Mouse (Mus musculus) left cerebral cortex, adult 2 months (tissue): ENCODE data around the gene Nmral1. TPM values are rescaled to one million over a fixed set of nuclear protein-coding genes. Genes with fewer than 3 reads are reported as not detected.
"Not testable (repeated sequence)": the region's sequence is repeated elsewhere in the genome, so short reads cannot be mapped to it uniquely, and the experiment has no call there.

Source experiments
- DNase-seq, 2 experiments: peaks; one replicate each; pipeline ENCODE4 v3.0.0; 2021 to 2022; ENCODE audit warnings: low spot score in 2 of 2, mixed read lengths in 1 of 2; ENCODE audit errors: extremely low spot score in 1 of 2
- H3K27ac ChIP-seq: fragments of 200-600 bp; 2 replicates; pipeline ENCODE4 v1.8.1; 2022
- H3K4me3 ChIP-seq: fragments of 200-600 bp; 2 replicates; pipeline ENCODE4 v1.8.1; 2022
- CTCF ChIP-seq: fragments of 200-600 bp; IDR thresholded peaks from 2 replicates; pipeline ENCODE4 v1.8.1; 2022; ENCODE audit warnings: antibody characterized with exemption, mild to moderate bottlenecking, moderate library complexity
- intact Hi-C: fragments of 180-260 bp; cut with DNase I; formaldehyde crosslinking; loops from one replicate; pipeline ENCODE4 v1.15.1; 2025
- long read RNA-seq, 2 experiments: library from polyadenylated mRNA; stranded (forward); transcript quantifications; one replicate each; pipeline ENCODE4 v2.0.0; 2021; ENCODE audit warnings: borderline mapping rate in 2 of 2
- total RNA-seq, 2 experiments: library from RNA; stranded (reverse); gene quantifications; 2 replicates each; pipeline ENCODE4 v1.2.3; 2021

The Nmral1 gene
- 10 to 100 TPM in 1 of 2 experiments, 1 to 10 TPM in 1; 9.7 to 10.8 TPM for total RNA-seq
- long read RNA-seq, experiment 1, partial matches to known transcripts: 2 of 5 reads
- long read RNA-seq, experiment 1, other reads (novel, unspliced or antisense): 0 of 5 reads
- long read RNA-seq, experiment 2, partial matches to known transcripts: 0 of 3 reads
- long read RNA-seq, experiment 2, other reads (novel, unspliced or antisense): 1 of 3 reads

GRCm38 (mm10) chr16:4718753-4719518 lies at the start of gene Nmral1:
Nmral1 (minus strand) TSS chr16:4719356.
- H3K27ac ChIP-seq: peak within 1 kb of the TSS; percentile 82
- peak; percentile 49 to 57 for DNase-seq
- peak within 1 kb of the TSS; percentile 67 for H3K4me3 ChIP-seq
- no peak for TF ChIP-seq CTCF
- intact Hi-C loops: loop anchor here (5.0 kb wide), 1 partner anchor 73 kb away; the partner anchor contains the start of gene Cdip1

DNA sequence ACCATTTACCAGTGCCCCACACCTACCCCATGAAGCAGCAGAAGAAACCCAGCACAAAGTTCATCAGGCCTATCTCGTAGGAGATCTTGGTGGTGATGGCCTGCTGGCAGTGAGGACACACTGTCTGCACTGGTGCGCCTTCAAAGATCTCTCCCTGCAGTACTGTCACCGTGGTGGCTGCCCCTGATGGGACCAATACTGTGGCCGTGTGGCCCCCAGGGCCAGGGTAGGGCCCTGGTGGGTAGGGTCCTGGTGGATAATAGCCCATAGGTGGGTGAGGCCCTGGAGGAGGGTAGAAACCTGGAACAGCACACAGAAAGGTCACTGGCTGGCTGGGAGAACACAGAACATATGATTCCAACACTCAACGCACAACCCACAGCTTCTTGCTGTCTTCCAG lies 49.6 kb upstream of the Nmral1 start:
- intact Hi-C loops: loop anchor here (10.0 kb wide), 1 partner anchor 96 kb away; no protein-coding TSS in a partner anchor
- no peak overlapping the region for H3K27ac ChIP-seq
- no peak for TF ChIP-seq CTCF

GRCm38 (mm10) chr16:4767012-4767790 lies 48.0 kb upstream of the Nmral1 start:
- intact Hi-C loops: loop anchor here (10.0 kb wide), 1 partner anchor 98 kb away; no protein-coding TSS in a partner anchor
- H3K27ac ChIP-seq: no peak overlapping the region
- no peak for DNase-seq
- no peak for TF ChIP-seq CTCF
- no peak overlapping the region for H3K4me3 ChIP-seq

More for the DNA sequence above, 49.6 kb upstream of the Nmral1 start:
- no peak for DNase-seq
- no peak overlapping the region for H3K4me3 ChIP-seq

DNA sequence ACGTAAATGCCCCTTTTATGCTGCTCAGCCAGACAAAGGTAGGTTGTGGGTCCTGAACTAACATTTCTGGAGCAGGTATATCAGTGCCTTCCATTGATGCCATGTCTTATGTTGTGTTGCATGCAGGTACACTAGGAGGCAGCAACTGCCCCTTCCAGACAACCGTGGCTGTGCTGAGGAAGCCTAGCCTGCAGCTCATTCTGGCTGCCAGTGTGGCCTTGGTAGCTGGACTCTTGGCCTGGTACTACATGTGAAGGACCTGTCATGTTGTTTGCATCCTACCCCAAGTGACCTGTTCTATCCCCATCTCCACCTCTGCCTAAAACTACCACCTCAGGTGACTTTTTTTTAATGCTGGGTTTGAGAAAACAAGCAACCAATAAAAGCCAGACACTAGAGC lies 46.7 kb upstream of the Nmral1 start:
- no peak for DNase-seq
- Histone ChIP-seq H3K27ac (no peak overlapping the region), H3K4me3 (no peak overlapping the region)
- no peak for TF ChIP-seq CTCF
- intact Hi-C loops: loop anchor here (10.0 kb wide), 1 partner anchor 99 kb away; no protein-coding TSS in a partner anchor

DNA sequence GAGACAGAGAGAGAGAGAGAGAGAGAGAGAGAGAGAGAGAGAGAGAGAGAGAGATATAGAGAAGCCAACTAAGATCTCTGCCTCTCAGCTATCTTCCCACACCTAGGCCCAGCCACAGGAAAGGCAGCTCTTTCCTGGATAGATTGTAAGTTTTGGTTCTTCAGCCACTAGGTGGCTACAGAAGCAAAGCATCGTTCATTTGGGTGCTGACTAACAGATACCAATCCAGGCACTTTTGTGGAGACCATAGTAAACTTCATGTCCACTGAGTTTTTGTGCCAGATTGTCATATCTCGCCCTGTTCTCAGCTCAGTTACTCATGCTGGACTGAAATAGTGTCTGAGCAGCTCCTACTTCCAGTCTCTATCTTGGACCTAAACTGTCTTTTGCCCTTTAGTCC lies 44.1 kb upstream of the Nmral1 start:
- intact Hi-C loops: loop anchor here (10.0 kb wide), 1 partner anchor 102 kb away; no protein-coding TSS in a partner anchor
- TF ChIP-seq CTCF: peak; percentile 72

GRCm38 (mm10) chr16:4762437-4762836 lies 43.3 kb upstream of the Nmral1 start:
- no peak for TF ChIP-seq CTCF
- DNase-seq: no peak
- intact Hi-C loops: loop anchor here (10.0 kb wide), 1 partner anchor 102 kb away; no protein-coding TSS in a partner anchor
- Histone ChIP-seq H3K4me3 (no peak overlapping the region), H3K27ac (no peak overlapping the region)

More for the DNA sequence above, 44.1 kb upstream of the Nmral1 start:
- no peak for DNase-seq
- H3K27ac ChIP-seq: no peak overlapping the region
- H3K4me3 ChIP-seq: no peak overlapping the region

- intact Hi-C loops, DNase-seq: not testable (repeated sequence)
- Histone ChIP-seq H3K4me3 (peak overlapping the region; percentile 33), H3K27ac (peak overlapping the region; percentile 76)
These were observed 37.6 kb upstream of the Nmral1 start for GRCm38 (mm10) chr16:4756660-4757335.

DNA sequence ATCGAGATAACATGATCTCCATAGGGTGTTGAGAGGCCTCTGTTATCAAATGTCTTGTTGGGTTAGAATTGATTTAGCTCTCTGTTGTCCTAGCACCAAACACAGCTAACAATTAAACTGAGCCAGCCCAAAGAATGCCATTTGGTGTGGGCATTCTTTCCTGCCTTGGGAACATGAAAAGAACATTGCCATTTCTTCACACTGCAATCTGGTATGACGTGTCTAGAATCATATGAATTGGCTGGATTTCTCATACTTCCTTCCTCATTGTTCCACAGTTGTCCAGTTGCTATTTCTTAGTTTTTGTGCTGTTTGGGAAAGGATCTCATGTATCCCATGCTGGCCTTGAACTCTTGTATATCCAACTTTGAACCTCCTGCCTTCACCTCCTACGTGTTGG lies 34.9 kb upstream of the Nmral1 start:
- H3K4me3 ChIP-seq: no peak overlapping the region
- intact Hi-C loops: no loop called here
- H3K27ac ChIP-seq: no peak overlapping the region
- DNase-seq: no peak
- TF ChIP-seq CTCF: no peak

GRCm38 (mm10) chr16:4752155-4752554 lies 33.0 kb upstream of the Nmral1 start:
- intact Hi-C loops: no loop called here
- Histone ChIP-seq H3K27ac (no peak overlapping the region), H3K4me3 (no peak overlapping the region)
- TF ChIP-seq CTCF: no peak
- no peak for DNase-seq

DNA sequence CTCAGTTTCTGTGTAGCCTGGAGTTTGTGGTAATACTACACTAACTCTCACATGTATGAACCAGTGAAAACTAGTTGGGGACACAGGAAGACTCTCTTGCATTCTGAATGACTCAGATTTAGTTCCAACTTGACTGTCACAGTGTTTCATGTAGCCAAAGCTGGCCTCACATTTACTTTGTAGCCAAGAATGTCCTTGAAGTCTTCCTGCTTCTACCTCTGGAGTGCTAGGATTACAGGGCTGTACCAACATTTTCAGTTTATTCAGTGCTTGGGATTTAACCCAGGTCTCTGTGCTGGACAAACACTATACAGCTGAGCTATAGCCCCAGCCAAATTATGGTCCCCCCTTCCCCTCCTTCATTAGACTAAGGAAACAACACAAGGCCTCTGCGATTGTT lies 23.0 kb upstream of the Nmral1 start:
- no peak for DNase-seq
- intact Hi-C loops: no loop called here

DNA sequence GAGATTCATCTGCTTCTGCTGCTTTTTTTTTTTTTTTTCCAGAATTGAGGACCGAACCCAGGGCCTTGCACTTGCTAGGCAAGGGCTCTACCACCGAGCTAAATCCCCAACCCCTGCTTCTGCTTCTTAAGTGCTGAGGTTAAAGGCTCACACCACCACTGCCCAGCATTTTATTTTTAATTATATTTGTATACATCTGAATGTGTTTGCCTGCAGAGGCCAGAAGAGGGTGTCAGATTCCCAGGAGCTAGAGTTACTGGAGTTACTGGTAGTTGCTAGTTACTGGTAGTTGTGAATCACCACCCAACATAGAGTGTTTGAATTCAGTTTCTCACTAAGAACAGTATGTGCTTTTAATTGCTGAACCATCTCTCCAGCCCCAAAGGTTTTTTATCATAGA lies 20.8 kb upstream of the Nmral1 start:
- no peak; the same call in 1 of the 2 replicates for TF ChIP-seq CTCF
- Histone ChIP-seq H3K27ac (no peak overlapping the region), H3K4me3 (no peak overlapping the region)
- DNase-seq: no peak
- intact Hi-C loops: no loop called here

More for the DNA sequence above, 23.0 kb upstream of the Nmral1 start:
- Histone ChIP-seq H3K27ac (no peak overlapping the region), H3K4me3 (no peak overlapping the region)
- TF ChIP-seq CTCF: no peak
